Mouse (Mus musculus) stomach, embryonic 14.5 days (tissue): ENCODE results near the gene Gm5891. TPM values are rescaled to one million over a fixed set of nuclear protein-coding genes. Genes with fewer than 3 reads are reported as not detected.
"Not testable (repeated sequence)": the region's sequence is repeated elsewhere in the genome, so short reads cannot be mapped to it uniquely, and the experiment has no call there.

Experiments used
- ATAC-seq: fragments of 200-750 bp; cut with Nextera tagmentation; 2 replicates; pipeline ENCODE4 v1.8.0; 2017; ENCODE audit warnings: low read depth, moderate TSS enrichment; ENCODE audit not compliant: insufficient number of reproducible peaks, insufficient read depth, low FRiP score
- H3K27ac ChIP-seq: fragments of 300-500 bp; sonication (generic); 2 replicates; pipeline ENCODE4 v1.5.1; 2014; ENCODE audit warnings: mild to moderate bottlenecking, low read length, moderate library complexity, mixed read lengths
- H3K27me3 ChIP-seq: fragments of 300-500 bp; sonication (generic); 2 replicates; pipeline ENCODE4 v1.6.1; 2014; ENCODE audit warnings: low read length, control low read depth, mixed read lengths; ENCODE audit not compliant: control insufficient read depth, insufficient read depth
- H3K36me3 ChIP-seq: fragments of 300-500 bp; sonication (generic); 2 replicates; pipeline ENCODE4 v1.6.1; 2014; ENCODE audit warnings: mild to moderate bottlenecking, control low read depth, low read length, moderate library complexity, mixed read lengths; ENCODE audit not compliant: control insufficient read depth, insufficient read depth
- H3K4me1 ChIP-seq: fragments of 300-500 bp; sonication (generic); 2 replicates; pipeline ENCODE4 v1.6.1; 2014; ENCODE audit warnings: low read length, control low read depth, mixed read lengths; ENCODE audit not compliant: control insufficient read depth, insufficient read depth
- H3K4me2 ChIP-seq: fragments of 300-500 bp; sonication (generic); replicated peaks from 2 replicates; pipeline ENCODE4 v1.6.1; 2014; ENCODE audit warnings: low read depth, low read length, control low read depth
- H3K4me3 ChIP-seq: fragments of 300-500 bp; sonication (generic); 2 replicates; pipeline ENCODE4 v1.5.1; 2014; ENCODE audit warnings: low read depth, low read length, control low read depth
- H3K9ac ChIP-seq: fragments of 300-500 bp; sonication (generic); replicated peaks from 2 replicates; pipeline ENCODE4 v1.6.1; 2014; ENCODE audit warnings: low read depth, mild to moderate bottlenecking, control low read depth, low read length, moderate library complexity, mixed read lengths
- H3K9me3 ChIP-seq: fragments of 300-500 bp; sonication (generic); 2 replicates; pipeline ENCODE4 v1.6.1; 2016; ENCODE audit warnings: low read depth, low read length, control low read depth; ENCODE audit not compliant: control insufficient read depth
- WGBS: fragments of 180-500 bp; shearing (Covaris S2); extraction: QIAGEN DNeasy Blood & Tissue Kit; methylation state at CpG from one replicate; pipeline ENCODE4 v1.1.7; 2014; 5-methylcytosine and 5-hydroxymethylcytosine counted together
- polyA plus RNA-seq: library from polyadenylated mRNA; unstranded; fragments of >200 nt; fragmentation: Nextera tagmentation; extraction: Ambion mirVana; gene quantifications from 2 replicates; pipeline ENCODE4 v1.2.1, GENCODE M21; 2014

The Gm5891 gene
- not detected in 2 replicates for polyA plus RNA-seq

GRCm38 (mm10) chr7:21921191-21921590, at the start of gene Gm5891:
Gene Gm5891 (minus strand): TSS chr7:21921291.
- H3K9me3 ChIP-seq, H3K27ac ChIP-seq, H3K4me2 ChIP-seq, H3K4me1 ChIP-seq, ATAC-seq, H3K9ac ChIP-seq, H3K4me3 ChIP-seq, H3K36me3 ChIP-seq, H3K27me3 ChIP-seq: not testable (repeated sequence)
- no CpG with 5 or more reads among the region's 1 CpGs for WGBS

Other genes with a start within 250 kb of the Gm5891 start
- gene Gm4175, start 159.8 kb downstream of the Gm5891 start, polyA plus RNA-seq, result not detected in 2 replicates
- not detected in 2 replicates for gene Gm4177, start 124.6 kb downstream of the Gm5891 start, polyA plus RNA-seq
- not detected in 2 replicates for gene Vmn1r135, start 88.9 kb downstream of the Gm5891 start, polyA plus RNA-seq
- not detected in 2 replicates for gene Gm5725, start 77.0 kb downstream of the Gm5891 start, polyA plus RNA-seq
- not detected in 2 replicates for gene Vmn1r137, start 73.3 kb upstream of the Gm5891 start, polyA plus RNA-seq
- not detected in 2 replicates for gene Vmn1r138, start 107.6 kb upstream of the Gm5891 start, polyA plus RNA-seq
- not detected in 2 replicates for gene Gm6176, start 135.0 kb upstream of the Gm5891 start, polyA plus RNA-seq
- not detected in 2 replicates for gene Vmn1r139, start 147.8 kb upstream of the Gm5891 start, polyA plus RNA-seq
- not detected in 2 replicates for gene Gm16451, start 197.0 kb upstream of the Gm5891 start, polyA plus RNA-seq
- not detected in 2 replicates for gene Gm10666, start 213.4 kb upstream of the Gm5891 start, polyA plus RNA-seq
- not detected in 2 replicates for gene Vmn1r142, start 242.7 kb upstream of the Gm5891 start, polyA plus RNA-seq